Mouse (Mus musculus) heart, adult 11 months (tissue): ENCODE data around the gene Mrps30.
"Not testable (repeated sequence)": the region's sequence is repeated elsewhere in the genome, so short reads cannot be mapped to it uniquely, and the experiment has no call there.

Source experiments
- DNase-seq: peaks from one replicate; pipeline ENCODE4 v3.0.0; 2022

The Mrps30 gene

GRCm38 (mm10) chr13:118386511-118387447 lies at the start of gene Mrps30, which contains the start of gene B430218F22Rik:
TSS of gene Mrps30 (minus strand) at chr13:118387252.
TSS of gene B430218F22Rik (plus strand) at chr13:118386630.
- DNase-seq: peak; percentile 99

GRCm38 (mm10) chr13:118420847-118421246 lies 33.8 kb upstream of the Mrps30 start:
- DNase-seq: no peak

GRCm38 (mm10) chr13:118420408-118420807 lies 33.4 kb upstream of the Mrps30 start:
- no peak for DNase-seq

GRCm38 (mm10) chr13:118418163-118418562 lies 31.1 kb upstream of the Mrps30 start:
- no peak for DNase-seq

GRCm38 (mm10) chr13:118411297-118411992 lies 24.4 kb upstream of the Mrps30 start:
- no peak for DNase-seq

- no peak for DNase-seq
Measured at GRCm38 (mm10) chr13:118403544-118403943, 16.5 kb upstream of the Mrps30 start.

- DNase-seq: no peak
Measured at GRCm38 (mm10) chr13:118400340-118400739, 13.3 kb upstream of the Mrps30 start.

DNA sequence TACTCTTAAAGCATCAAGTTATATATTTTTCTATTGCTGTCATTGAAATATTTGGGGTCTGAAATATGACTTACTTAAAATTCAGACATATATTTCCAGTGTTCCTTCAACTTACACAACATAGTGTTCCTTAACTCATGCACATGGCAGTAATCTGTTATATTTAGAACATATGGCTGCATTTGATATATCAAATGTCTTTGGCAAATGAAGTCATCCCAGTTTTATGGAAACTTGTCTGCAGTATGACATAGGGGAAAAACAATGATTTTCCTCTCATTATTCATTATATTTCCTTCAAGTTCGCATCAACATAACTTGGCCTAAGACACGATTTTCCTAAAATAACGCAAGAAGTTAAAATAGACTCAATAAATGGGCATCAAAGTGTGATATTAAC lies 8.8 kb upstream of the Mrps30 start:
- no peak for DNase-seq

- DNase-seq: not testable (repeated sequence)
Measured at GRCm38 (mm10) chr13:118387448-118387801, 373 bp upstream of the Mrps30 start.

- no peak for DNase-seq
Measured at GRCm38 (mm10) chr13:118380381-118380780, 6.7 kb downstream of the Mrps30 start.

DNA sequence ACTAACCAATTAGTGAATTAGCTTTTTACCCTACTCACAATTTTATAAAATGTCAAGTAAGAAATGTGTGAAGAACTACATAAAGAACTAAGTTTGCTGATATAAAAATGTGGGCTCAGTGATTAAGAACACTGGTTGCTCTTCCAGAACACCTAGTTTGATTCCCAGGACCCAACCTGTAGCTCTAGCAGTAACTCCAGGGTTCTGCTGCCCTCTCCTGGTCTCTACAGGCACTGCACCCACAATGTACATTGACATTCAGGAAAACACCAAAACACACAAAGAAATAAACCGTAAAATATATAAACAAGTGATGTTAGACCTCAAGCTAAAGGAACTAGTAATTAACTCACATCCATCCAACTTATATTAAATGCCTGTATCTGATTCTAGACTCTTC lies 7.9 kb downstream of the Mrps30 start:
- DNase-seq: no peak

DNA sequence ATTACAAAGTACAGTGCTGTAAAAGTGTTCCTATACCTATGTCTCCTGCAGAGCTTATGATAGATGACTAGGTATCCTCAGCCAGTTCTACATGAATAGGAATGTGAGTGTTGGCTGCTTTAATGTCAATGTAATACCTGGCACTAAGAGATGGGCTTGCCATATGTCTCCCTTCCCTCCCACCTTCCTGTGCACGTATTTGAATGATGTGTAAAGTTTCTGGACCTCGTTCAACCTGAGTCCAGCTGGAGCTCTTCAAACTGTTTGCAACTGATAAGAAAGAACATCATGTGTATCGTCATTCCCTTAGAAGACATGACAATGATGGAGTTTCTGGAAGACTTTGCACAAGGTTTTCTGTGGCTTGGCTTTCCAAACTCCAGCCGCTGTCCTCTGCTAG lies 14.2 kb downstream of the Mrps30 start:
- no peak for DNase-seq

- DNase-seq: no peak
Measured at GRCm38 (mm10) chr13:118365774-118366173, 21.3 kb downstream of the Mrps30 start.

DNA sequence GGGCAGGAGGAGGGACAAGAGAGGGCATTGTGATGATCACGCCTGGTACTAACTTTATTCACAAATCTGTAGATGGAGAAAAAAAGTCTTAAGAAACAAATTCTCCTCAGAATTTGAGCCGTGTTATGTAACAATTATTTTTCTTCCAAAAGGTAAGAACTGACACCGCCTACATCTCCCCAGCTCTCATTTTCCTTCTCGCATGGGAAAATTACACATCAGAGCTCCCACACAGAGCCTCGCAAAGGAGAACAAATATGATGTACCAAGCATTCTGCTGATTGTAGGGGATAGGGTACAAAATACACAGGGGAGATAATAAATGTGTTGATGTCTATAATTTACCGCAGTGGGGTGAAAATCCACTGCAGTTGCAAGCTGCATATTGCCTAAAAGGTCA lies 23.7 kb downstream of the Mrps30 start:
- no peak for DNase-seq

GRCm38 (mm10) chr13:118350870-118351269 lies 36.2 kb downstream of the Mrps30 start:
- no peak for DNase-seq

DNA sequence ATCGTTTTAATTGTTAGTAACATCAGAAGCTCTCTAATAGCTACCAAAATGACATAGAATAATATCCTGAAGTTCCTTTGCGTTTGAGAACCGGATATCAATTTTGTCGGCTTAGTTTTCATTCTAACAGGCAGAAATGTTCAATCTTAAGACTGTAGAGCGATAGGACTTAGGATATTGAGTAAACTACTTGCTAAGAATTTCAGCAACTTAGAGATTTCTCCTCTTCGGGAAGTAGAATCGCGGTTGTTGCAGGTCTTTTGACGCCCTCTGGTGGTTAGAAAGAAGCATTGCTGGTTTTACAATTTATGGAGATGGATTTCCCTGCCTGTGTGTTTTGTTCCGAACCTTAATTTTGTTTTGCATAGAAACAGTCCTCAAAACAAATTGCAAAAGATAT lies 36.8 kb downstream of the Mrps30 start:
- DNase-seq: no peak
